16 mouse cellular contexts compared by ENCODE assay signal in genomic region chr13:104720133-104720532, GRCm38 (mm10).
"Had no signal": no experiment of that assay in that cellular context is flagged by ENCODE, and none has a peak within 500 bp of the region (broad histone marks: within the 10 kb centered on the region; RNA-seq: fewer than 3 reads in every experiment).

No protein-coding gene starts in this region.

- H3K9ac ChIP-seq: limb, embryonic 15.5 days; liver, embryonic 12.5 days; lung, embryonic 14.5 days; midbrain, embryonic 13.5 days; neural tube, embryonic 15.5 days had no signal

- ATAC-seq: liver, embryonic 12.5 days; midbrain, embryonic 13.5 days had no signal

- H3K4me3 ChIP-seq: limb, embryonic 15.5 days; liver, embryonic 12.5 days; midbrain, embryonic 13.5 days; myocyte; neural tube, embryonic 15.5 days had no signal

- H3K27me3 ChIP-seq: limb, embryonic 15.5 days; liver, embryonic 12.5 days; midbrain, embryonic 13.5 days; neural tube, embryonic 15.5 days had no signal

- H3K27ac ChIP-seq: kidney, postnatal 0 days; limb, embryonic 15.5 days; liver, embryonic 12.5 days; midbrain, embryonic 13.5 days; neural tube, embryonic 15.5 days had no signal

- H3K9me3 ChIP-seq: limb, embryonic 15.5 days; liver, embryonic 12.5 days; midbrain, embryonic 13.5 days; neural tube, embryonic 15.5 days had no signal

- H3K4me2 ChIP-seq: limb, embryonic 15.5 days; liver, embryonic 12.5 days; lung, embryonic 14.5 days; midbrain, embryonic 13.5 days; neural tube, embryonic 15.5 days had no signal

- H3K4me1 ChIP-seq: limb, embryonic 15.5 days; liver, embryonic 12.5 days; midbrain, embryonic 13.5 days; neural tube, embryonic 15.5 days had no signal

- DNase-seq: kidney, postnatal 36 days; layer of hippocampus, adult 9-11 months; layer of hippocampus, postnatal 36 days; lung, embryonic 14.5 days; lung, postnatal 10 days; lung, postnatal 4 days; right cerebral cortex, adult 18-20 months; spleen, adult 18-20 months; thymus, adult 2 months; thymus, postnatal 25 days had no signal
